Mouse (Mus musculus) frontal cortex, postnatal 14 days (tissue): ENCODE results near the gene Tspan5.

Experiments used
- DNase-seq, 2 experiments: peaks; one replicate each; pipeline ENCODE4 v3.0.0; 2022; ENCODE audit warnings: low spot score in 2 of 2

The Tspan5 gene

DNA sequence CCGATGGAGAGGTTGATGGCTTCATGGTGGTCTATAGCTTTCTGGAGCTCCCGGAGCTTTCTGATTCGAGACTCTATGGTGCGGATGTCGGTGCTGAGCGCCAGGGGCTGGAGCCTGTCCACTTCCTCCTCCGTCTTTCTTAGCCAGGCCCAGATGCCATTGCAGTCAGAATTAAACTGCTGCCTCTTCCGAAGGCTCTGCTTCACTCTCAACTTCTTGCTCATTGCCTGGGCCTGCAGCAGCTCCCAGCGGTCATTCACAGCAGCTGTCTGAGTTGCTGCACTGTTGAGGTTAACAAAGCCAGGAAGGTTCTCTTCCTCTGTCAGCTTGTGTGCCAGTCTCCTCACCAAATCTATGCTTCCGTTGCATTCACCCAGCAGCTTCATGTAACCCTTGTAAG, 195.2 kb downstream of the Tspan5 start:
- DNase-seq: no peak

DNA sequence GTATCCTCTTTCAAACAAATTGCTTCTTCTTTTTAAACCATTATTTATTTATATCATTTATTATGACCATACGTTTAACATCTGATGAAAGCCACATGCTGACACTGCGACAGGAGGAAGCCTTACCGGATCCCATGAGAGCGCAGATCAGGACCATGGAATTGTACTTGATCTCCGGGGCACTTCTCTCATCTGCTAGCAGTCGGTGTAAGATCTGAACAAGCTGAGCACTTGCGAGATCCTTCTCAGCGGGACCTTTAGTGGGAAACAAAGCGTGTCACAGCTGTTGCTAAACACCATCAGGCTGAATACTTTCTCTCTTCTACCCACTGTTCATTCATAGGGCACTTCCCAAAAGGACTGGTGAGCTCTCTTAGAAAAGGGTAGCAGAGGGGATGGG, 199.6 kb downstream of the Tspan5 start:
- no peak for DNase-seq

DNA sequence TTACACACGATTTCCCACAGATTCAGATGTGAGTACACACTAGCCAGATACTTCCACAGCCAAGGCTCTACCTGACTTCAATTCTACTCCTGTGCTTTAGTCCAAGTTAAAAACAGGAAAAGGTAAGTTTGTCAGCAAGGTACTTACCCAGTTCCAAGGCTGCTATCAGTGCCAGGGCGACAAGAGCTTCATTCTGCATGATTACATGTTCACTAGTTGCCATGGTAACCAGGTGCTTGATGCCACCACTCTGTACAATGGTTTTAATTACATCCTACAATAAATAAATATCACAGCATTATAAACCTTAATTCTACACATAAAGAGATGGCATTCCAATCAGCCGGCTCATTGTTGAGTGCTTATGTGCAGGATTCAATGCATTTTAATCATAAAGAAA, 203.5 kb downstream of the Tspan5 start:
- no peak for DNase-seq

DNA sequence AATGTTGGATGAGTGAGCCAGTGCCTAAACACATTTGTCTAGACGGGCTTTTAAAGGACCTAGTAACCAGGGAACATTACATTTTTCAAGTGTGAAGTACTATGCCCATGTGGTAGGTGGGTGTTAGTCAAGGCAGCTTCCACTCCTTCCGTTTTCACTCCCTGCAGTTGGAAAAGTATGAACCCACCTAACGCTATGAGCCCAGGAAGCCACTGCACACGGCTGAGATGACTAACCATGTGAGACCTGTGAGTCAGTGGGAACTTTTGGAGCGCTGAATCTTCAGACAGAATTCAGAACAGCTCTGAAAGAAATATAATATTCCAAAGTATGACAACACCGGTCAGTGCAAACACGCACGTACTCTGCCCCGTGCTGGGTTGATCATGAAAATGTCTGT, 207.1 kb downstream of the Tspan5 start:
- DNase-seq: peak in 1 of 2 experiments; percentile 16

DNA sequence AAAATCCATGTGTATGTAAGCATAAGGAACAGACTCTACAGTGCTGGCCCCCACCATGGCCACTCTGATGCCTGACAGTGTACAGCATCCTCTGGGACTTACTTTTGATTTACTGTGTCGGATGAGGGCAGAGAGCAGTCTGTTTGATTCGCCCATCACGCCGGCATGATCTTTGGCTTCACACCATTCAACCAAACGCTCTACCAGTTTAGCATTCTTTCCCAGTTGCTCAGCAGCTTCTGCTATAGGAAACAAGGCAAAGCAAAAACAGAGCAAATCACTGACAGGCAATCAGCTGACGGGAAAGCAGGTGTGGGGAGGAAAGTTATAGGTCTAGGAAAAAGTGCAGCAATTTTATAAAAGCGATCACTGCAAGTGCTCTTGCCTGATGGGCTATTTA, 213.2 kb downstream of the Tspan5 start:
- no peak for DNase-seq
